Mouse (Mus musculus) MEL (cell line): ENCODE measurements around the gene Anxa2. TPM values are rescaled to one million over a fixed set of nuclear protein-coding genes. Genes with fewer than 3 reads are reported as not detected.

Source experiments
- DNase-seq: peaks from one replicate; pipeline ENCODE4 v3.0.0; 2011; ENCODE audit warnings: low read depth, low spot score
- H3K27ac ChIP-seq: 2 replicates; pipeline ENCODE4 v1.5.1; 2012; ENCODE audit warnings: low read depth, mild to moderate bottlenecking, control low read depth, low read length, moderate library complexity; ENCODE audit not compliant: control insufficient read depth
- H3K27me3 ChIP-seq, 2 experiments: fragments of 150-350 bp in 1 of 2; sonication (generic) in 1 of 2; 2 replicates each; pipeline ENCODE4 v1.6.1; 2012; ENCODE audit warnings: low read length in 2 of 2, mild to moderate bottlenecking in 2 of 2, improper control_type of control experiment in 1 of 2, moderate library complexity in 1 of 2; ENCODE audit not compliant: insufficient read depth in 2 of 2, control insufficient read depth in 1 of 2
- H3K36me3 ChIP-seq, 2 experiments: 2 replicates each; pipeline ENCODE4 v1.6.1; 2012 to 2014; ENCODE audit warnings: low read length in 2 of 2, improper control_type of control experiment in 1 of 2, inconsistent platforms in 1 of 2, mild to moderate bottlenecking in 1 of 2; ENCODE audit not compliant: insufficient read depth in 2 of 2, control insufficient read depth in 1 of 2
- H3K4me1 ChIP-seq, 2 experiments: fragments of 150-350 bp in 1 of 2; sonication (generic) in 1 of 2; 2 replicates each; pipeline ENCODE4 v1.6.1; 2012; ENCODE audit warnings: low read length in 2 of 2, improper control_type of control experiment in 1 of 2, mild to moderate bottlenecking in 1 of 2; ENCODE audit not compliant: insufficient read depth in 2 of 2, control insufficient read depth in 1 of 2
- H3K4me3 ChIP-seq, 2 experiments: fragments of 150-350 bp in 1 of 2; sonication (generic) in 1 of 2; 2 replicates each; pipeline ENCODE4 v1.5.1; 2012; ENCODE audit warnings: low read depth in 2 of 2, low read length in 2 of 2, mild to moderate bottlenecking in 2 of 2, moderate library complexity in 2 of 2, control low read depth in 1 of 2, improper control_type of control experiment in 1 of 2; ENCODE audit not compliant: control insufficient read depth in 1 of 2, insufficient read depth in 1 of 2
- H3K79me2 ChIP-seq: 2 replicates; pipeline ENCODE4 v1.6.1; 2012; ENCODE audit warnings: mild to moderate bottlenecking, low read length, moderate library complexity; ENCODE audit not compliant: control insufficient read depth, poor library complexity, insufficient read depth
- H3K9ac ChIP-seq: 2 replicates; pipeline ENCODE4 v1.6.1; 2012; ENCODE audit warnings: low read depth, mild to moderate bottlenecking, control low read depth, low read length, moderate library complexity; ENCODE audit not compliant: control insufficient read depth, poor library complexity, severe bottlenecking
- H3K9me3 ChIP-seq: fragments of 150-350 bp; sonication (generic); replicated peaks from 2 replicates; pipeline ENCODE4 v1.6.1; 2012; ENCODE audit warnings: mild to moderate bottlenecking, low read length, improper control_type of control experiment, moderate library complexity; ENCODE audit not compliant: insufficient read depth
- CTCF ChIP-seq, 3 experiments: IDR thresholded peaks in 2 of 3; conservative IDR thresholded peaks in 1 of 3; 2 replicates each; pipeline ENCODE4 v1.5.1; 2011 to 2012; ENCODE audit warnings: low read length in 3 of 3, low read depth in 2 of 3, mild to moderate bottlenecking in 2 of 3, improper control_type of control experiment in 1 of 3, inconsistent platforms in 1 of 3, mixed read lengths in 1 of 3, moderate library complexity in 1 of 3; ENCODE audit not compliant: control insufficient read depth in 1 of 3, insufficient read depth in 1 of 3, poor library complexity in 1 of 3, severe bottlenecking in 1 of 3
- ETS1 ChIP-seq: IDR thresholded peaks from 2 replicates; pipeline ENCODE4 v1.6.1; 2012; ENCODE audit warnings: low read depth, mild to moderate bottlenecking, inconsistent platforms, low read length, improper control_type of control experiment, moderate library complexity
- GABPA ChIP-seq: IDR thresholded peaks from 2 replicates; pipeline ENCODE4 v1.6.1; 2012; ENCODE audit warnings: low read depth, mild to moderate bottlenecking, inconsistent platforms, low read length, improper control_type of control experiment, moderate library complexity
- GATA1 ChIP-seq: IDR thresholded peaks from 2 replicates; pipeline ENCODE4 v1.6.1; 2011; ENCODE audit warnings: low read depth, low read length, improper control_type of control experiment
- HCFC1 ChIP-seq: IDR thresholded peaks from 2 replicates; pipeline ENCODE4 v1.6.1; 2012; ENCODE audit warnings: low read depth, mild to moderate bottlenecking, inconsistent platforms, low read length, improper control_type of control experiment, moderate library complexity
- JUND ChIP-seq: IDR thresholded peaks from 2 replicates; pipeline ENCODE4 v1.6.1; 2011; ENCODE audit warnings: low read depth, mild to moderate bottlenecking, improper control_type of control experiment, low read length
- MAFK ChIP-seq: IDR thresholded peaks from 2 replicates; pipeline ENCODE4 v1.6.1; 2011; ENCODE audit warnings: low read depth, mild to moderate bottlenecking, low read length, improper control_type of control experiment, borderline replicate concordance
- POLR2AphosphoS2 ChIP-seq: IDR thresholded peaks from 2 replicates; pipeline ENCODE4 v1.6.1; 2011; ENCODE audit warnings: low read length, improper control_type of control experiment
- POLR2AphosphoS5 ChIP-seq: IDR thresholded peaks from 2 replicates; pipeline ENCODE4 v1.6.1; 2012; ENCODE audit warnings: low read depth, borderline replicate concordance, mild to moderate bottlenecking, inconsistent platforms, low read length, moderate library complexity, mixed read lengths
- RCOR1 ChIP-seq: IDR thresholded peaks from 2 replicates; pipeline ENCODE4 v1.6.1; 2012; ENCODE audit warnings: low read depth, mild to moderate bottlenecking, inconsistent platforms, low read length, improper control_type of control experiment
- TAL1 ChIP-seq: IDR thresholded peaks from 2 replicates; pipeline ENCODE4 v1.6.1; 2012; ENCODE audit warnings: mild to moderate bottlenecking, inconsistent platforms, low read length, moderate library complexity, mixed read lengths
- TBP ChIP-seq: IDR thresholded peaks from 2 replicates; pipeline ENCODE4 v1.8.0; 2011; ENCODE audit warnings: low read depth, low read length, improper control_type of control experiment
- USF1 ChIP-seq: IDR thresholded peaks from 2 replicates; pipeline ENCODE4 v1.6.1; 2014; ENCODE audit warnings: low read depth, mild to moderate bottlenecking, inconsistent platforms, low read length, improper control_type of control experiment, moderate library complexity
- USF2 ChIP-seq, 2 experiments: IDR thresholded peaks; 2 replicates each; pipeline ENCODE4 v1.6.1; 2011 to 2012; ENCODE audit warnings: improper control_type of control experiment in 2 of 2, low read length in 2 of 2, borderline replicate concordance in 1 of 2, inconsistent platforms in 1 of 2, low read depth in 1 of 2, mild to moderate bottlenecking in 1 of 2; ENCODE audit not compliant: insufficient read depth in 1 of 2
- ZC3H11A ChIP-seq: IDR thresholded peaks from 2 replicates; pipeline ENCODE4 v1.6.1; 2012; ENCODE audit warnings: low read depth, mild to moderate bottlenecking, inconsistent platforms, low read length, improper control_type of control experiment
- ZKSCAN1 ChIP-seq: IDR thresholded peaks from 2 replicates; pipeline ENCODE4 v1.6.1; 2012; ENCODE audit warnings: low read depth, mild to moderate bottlenecking, inconsistent platforms, low read length, improper control_type of control experiment, moderate library complexity
- ZNF384 ChIP-seq: IDR thresholded peaks from 2 replicates; pipeline ENCODE4 v1.6.1; 2012; ENCODE audit warnings: low read depth, mild to moderate bottlenecking, inconsistent platforms, low read length, improper control_type of control experiment
- polyA plus RNA-seq, 2 experiments: library from polyadenylated mRNA; stranded (reverse) in 1 of 2; unstranded in 1 of 2; fragments of >175 nt in 1 of 2; fragments of >200 nt in 1 of 2; gene quantifications; 2 replicates each; pipeline versions ENCODE4 v1.2.1 to v1.2.4; 2012; ENCODE audit warnings: low replicate concordance in 2 of 2, low read depth in 1 of 2; ENCODE audit not compliant: insufficient read length in 2 of 2, insufficient read depth in 1 of 2, missing spikeins in 1 of 2
- total RNA-seq: library from RNA; depleted of rRNA; stranded (reverse); fragments of 300-350 nt; gene quantifications from 2 replicates; pipeline ENCODE4 v1.2.3, GENCODE M21; 2012

The Anxa2 gene
- total and polyA plus RNA-seq, 3 experiments = 33.9 to 190 TPM; not detected in 1

DNA sequence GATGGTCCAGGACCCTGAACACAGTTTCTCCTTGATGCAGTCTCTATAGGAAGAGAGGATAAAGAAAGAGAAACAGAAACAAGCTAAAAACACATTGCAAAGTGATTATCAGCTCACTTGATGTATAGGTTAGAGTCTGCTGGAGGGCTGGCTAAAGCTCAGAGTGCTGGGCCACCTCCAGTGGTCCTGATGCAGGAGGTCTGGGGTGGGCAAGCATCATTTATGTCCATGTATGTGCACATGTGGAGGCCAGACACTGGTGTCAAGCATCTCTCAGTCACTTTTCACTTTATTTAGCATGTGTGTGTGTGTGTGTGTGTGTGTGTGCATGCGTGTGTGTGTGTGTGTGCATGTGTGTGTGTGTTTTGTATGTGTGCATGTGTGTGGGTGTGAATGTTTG lies 59.3 kb downstream of the Anxa2 start:
- no peak for TF ChIP-seq GATA1
- TF ChIP-seq JUND = no peak
- TF ChIP-seq CTCF (IDR thresholded peaks at IDR 0.05 in 2 of 3, conservative IDR thresholded peaks at IDR 0.05 in 1 of 3; ENCODE audit: control insufficient read depth in 1 of 3, insufficient read depth in 1 of 3, low read depth in 2 of 3, low read length in 3 of 3, poor library complexity in 1 of 3, severe bottlenecking in 1 of 3) = no peak
- no peak for TF ChIP-seq ZKSCAN1
- no peak for TF ChIP-seq TAL1
- TF ChIP-seq RCOR1 = no peak
- no peak for TF ChIP-seq GABPA
- no peak for TF ChIP-seq USF2 (IDR thresholded peaks at IDR 0.05; ENCODE audit: borderline replicate concordance in 1 of 2, insufficient read depth in 1 of 2, low read depth in 1 of 2, low read length in 2 of 2)
- TF ChIP-seq USF1 = no peak
- TF ChIP-seq MAFK = no peak
- Histone ChIP-seq H3K27ac (no peak overlapping the region), H3K4me1 (no peaks in the 10 kb centered on the region), H3K79me2 (no peaks in the 10 kb centered on the region), H3K36me3 (no peaks in the 10 kb centered on the region), H3K27me3 (no peaks in the 10 kb centered on the region), H3K9me3 (no peaks in the 10 kb centered on the region), H3K9ac (no peak overlapping the region), H3K4me3 (no peak overlapping the region)
- no peak for DNase-seq

DNA sequence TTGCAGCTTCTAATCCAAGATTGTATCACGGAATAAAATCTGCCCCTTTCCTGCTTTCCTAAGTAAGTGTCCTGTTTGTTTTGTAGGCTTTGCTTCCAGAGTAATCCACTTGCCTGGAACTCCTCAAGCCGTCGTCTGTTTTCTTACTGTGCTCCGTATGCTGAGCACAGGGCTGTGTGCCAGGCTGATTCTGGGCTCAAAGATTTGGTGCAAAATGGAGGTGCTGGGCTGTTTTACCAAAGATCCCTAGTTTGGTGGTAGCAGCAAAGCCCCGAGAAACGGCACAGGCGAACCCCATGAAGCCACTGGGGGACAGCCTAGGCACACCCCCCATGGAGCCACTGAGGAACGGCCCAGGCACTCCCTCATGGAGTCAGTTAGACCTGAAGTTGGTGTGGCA lies 60.8 kb downstream of the Anxa2 start:
- H3K27ac ChIP-seq = no peak overlapping the region
- no peaks in the 10 kb centered on the region for H3K36me3 ChIP-seq
- no peaks in the 10 kb centered on the region for H3K79me2 ChIP-seq
- no peak overlapping the region for H3K9ac ChIP-seq
- H3K9me3 ChIP-seq = no peaks in the 10 kb centered on the region
- no peak for DNase-seq
- no peak for TF ChIP-seq HCFC1
- no peak for TF ChIP-seq POLR2AphosphoS2
- no peak for TF ChIP-seq USF1
- TF ChIP-seq TBP = no peak
- no peak for TF ChIP-seq ZNF384
- no peak for TF ChIP-seq USF2 (IDR thresholded peaks at IDR 0.05; ENCODE audit: borderline replicate concordance in 1 of 2, insufficient read depth in 1 of 2, low read depth in 1 of 2, low read length in 2 of 2)
- TF ChIP-seq ZC3H11A = no peak
- no peak for TF ChIP-seq ETS1
- TF ChIP-seq GABPA = no peak
- TF ChIP-seq POLR2AphosphoS5 = no peak
- no peaks in the 10 kb centered on the region for H3K4me1 ChIP-seq
- H3K27me3 ChIP-seq = no peaks in the 10 kb centered on the region
- no peak overlapping the region for H3K4me3 ChIP-seq
